Mouse (Mus musculus) cerebellum, adult (tissue): ENCODE measurements around the gene Tekt3.

Source experiments
- ATAC-seq: cut with Nextera tagmentation; 2 replicates; pipeline ENCODE4 v1.9.2; 2017; ENCODE audit warnings: mild to moderate bottlenecking, moderate library complexity, mixed read lengths; ENCODE audit not compliant: insufficient number of reproducible peaks, low FRiP score, low TSS enrichment

The Tekt3 gene

DNA sequence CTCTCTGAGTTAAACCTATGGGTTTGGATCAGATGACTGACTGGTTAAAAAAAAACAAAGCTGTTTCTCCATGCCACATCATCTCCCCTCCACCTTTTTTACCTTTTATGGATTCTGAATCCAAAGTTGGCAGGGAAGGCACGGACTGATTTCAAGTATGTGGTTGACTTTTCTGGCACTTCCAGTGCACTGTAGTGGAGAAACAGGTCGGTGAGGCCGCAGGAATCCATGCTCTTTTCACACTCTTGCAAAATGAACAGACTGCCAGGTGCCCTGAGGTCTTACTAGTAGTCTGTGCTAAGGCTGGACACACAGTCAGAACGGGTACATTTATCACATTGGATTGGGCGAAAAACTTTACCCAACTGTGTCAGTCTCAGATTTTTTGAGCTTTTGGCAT is 80.9 kb downstream of the Tekt3 start:
- ATAC-seq: no peak

GRCm38 (mm10) chr11:63142816-63143215 is 81.4 kb downstream of the Tekt3 start:
- ATAC-seq: no peak

DNA sequence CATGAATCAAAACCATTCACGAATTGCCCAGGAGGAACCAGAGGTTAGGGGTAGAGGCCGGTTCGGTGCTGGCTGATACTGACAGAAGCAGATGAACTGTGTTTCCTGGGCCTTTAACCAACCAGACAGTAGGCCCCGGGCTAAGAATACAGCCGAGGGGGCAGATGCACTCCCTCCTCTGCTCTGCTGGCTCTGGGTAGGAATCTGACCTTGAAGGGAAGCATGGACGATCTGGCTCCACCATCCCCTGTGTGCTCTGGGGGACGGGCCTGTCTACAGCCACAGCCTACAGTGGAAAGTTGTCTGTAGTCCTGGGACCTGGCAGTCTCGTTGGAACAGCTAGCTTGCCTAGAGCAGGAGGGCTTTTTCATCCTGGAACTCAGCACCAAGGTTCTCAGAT is 82.0 kb downstream of the Tekt3 start:
- no peak for ATAC-seq
